Mouse (Mus musculus) cerebellum, adult 2 months (tissue): ENCODE results near the gene Dlx4.

Experiments used
- CTCF ChIP-seq: fragments of 200-500 bp; IDR thresholded peaks from 2 replicates; pipeline ENCODE4 v1.5.1; 2011; ENCODE audit warnings: low read depth, mild to moderate bottlenecking, control low read depth, low read length, moderate library complexity, borderline replicate concordance; ENCODE audit not compliant: insufficient read depth
- POLR2A ChIP-seq: fragments of 200-500 bp; IDR thresholded peaks from 2 replicates; pipeline ENCODE4 v1.6.1; 2011; ENCODE audit warnings: low read length, control low read depth, borderline replicate concordance; ENCODE audit not compliant: insufficient read depth

- TF ChIP-seq CTCF: no peak
- no peak for TF ChIP-seq POLR2A
Measured at GRCm38 (mm10) chr11:95161708-95162107, 15.6 kb upstream of the Dlx4 start.
